ENCODE assay signal across 8 mouse cellular contexts in the genomic region with DNA sequence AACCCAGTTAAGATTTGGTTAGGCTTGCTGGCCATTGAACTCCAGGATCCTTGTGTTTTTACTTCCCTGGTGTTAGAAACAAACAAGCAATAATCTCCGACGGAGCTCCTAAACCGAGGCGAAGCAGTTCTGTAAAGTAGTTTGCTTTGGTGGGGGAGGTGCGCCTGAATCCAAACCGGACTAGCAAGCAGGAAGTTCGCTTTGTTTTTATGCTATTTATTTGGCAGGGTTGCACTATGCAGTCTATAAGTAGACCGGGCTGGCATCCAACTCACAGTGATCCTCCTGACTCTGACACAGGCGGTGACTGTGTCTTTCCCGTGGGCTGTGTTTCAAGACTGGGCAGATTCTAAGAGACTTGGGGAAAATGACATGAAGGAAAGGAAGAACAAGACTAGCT. TPM values are rescaled to one million over a fixed set of nuclear protein-coding genes. Genes with fewer than 3 reads are reported as not detected.
DNase-seq lines count a peak whose midpoint lies in the region; ATAC-seq and TF ChIP-seq lines count a peak whose summit lies in the region.

No protein-coding gene starts in this region.

- peak in 1 of 2 experiments; percentile 13 for DNase-seq in spleen, adult 2 months (ENCODE audit: low read depth in 1 of 2, low spot score in 2 of 2)
- DNase-seq in spleen, adult 12 weeks (ENCODE audit: low spot score), result no peak
- DNase-seq in heart, postnatal 25 days (ENCODE audit: low spot score), result peak; percentile 5
- peak; percentile 78 for DNase-seq in layer of hippocampus, adult 9-11 months
- peak; percentile 48 for DNase-seq in right cerebral cortex, postnatal 4 days
- DNase-seq in T-cell, adult 2 months (ENCODE audit: low spot score), result no peak

- no peaks in the 10 kb centered on the region for H3K9me3 ChIP-seq in embryonic facial prominence, embryonic 15.5 days (replicated peaks)
- H3K9me3 ChIP-seq in lung, embryonic 15.5 days, result no peaks in the 10 kb centered on the region

- H3K36me3 ChIP-seq in spleen, adult 2 months (ENCODE audit: control insufficient read depth, insufficient read depth, low read length), result no peaks in the 10 kb centered on the region
- H3K36me3 ChIP-seq in embryonic facial prominence, embryonic 15.5 days, result no peaks in the 10 kb centered on the region; the same call in 1 of the 2 replicates
- no peaks in the 10 kb centered on the region; the same call in 1 of the 2 replicates for H3K36me3 ChIP-seq in lung, embryonic 15.5 days

- H3K4me2 ChIP-seq in embryonic facial prominence, embryonic 15.5 days (replicated peaks), result peak overlapping the region; percentile 22
- H3K4me2 ChIP-seq in lung, embryonic 15.5 days, result peak overlapping the region; percentile 46

- WGBS in spleen, adult 2 months, result 24% methylated on average over 10 of the region's 10 CpGs
- WGBS in embryonic facial prominence, embryonic 15.5 days, result 7% methylated on average over 10 of the region's 10 CpGs
- 3% methylated on average over 10 of the region's 10 CpGs for WGBS in lung, embryonic 15.5 days

- peak overlapping the region; percentile 7 for H3K27ac ChIP-seq in spleen, adult 2 months (ENCODE audit: insufficient read depth, low read length)
- H3K27ac ChIP-seq in embryonic facial prominence, embryonic 15.5 days (replicated peaks), result peak overlapping the region; percentile 90
- H3K27ac ChIP-seq in lung, embryonic 15.5 days, result peak overlapping the region; percentile 92

- H3K27me3 ChIP-seq in spleen, adult 2 months (ENCODE audit: control insufficient read depth, insufficient read depth, low read length), result no peaks in the 10 kb centered on the region
- no peaks in the 10 kb centered on the region for H3K27me3 ChIP-seq in embryonic facial prominence, embryonic 15.5 days
- H3K27me3 ChIP-seq in lung, embryonic 15.5 days, result no peaks in the 10 kb centered on the region

- ATAC-seq in embryonic facial prominence, embryonic 15.5 days (ENCODE audit: insufficient number of reproducible peaks, low FRiP score, low TSS enrichment, low read depth), result no peak
- ATAC-seq in lung, embryonic 15.5 days (ENCODE audit: borderline replicate concordance, extremely low read depth, low FRiP score, low TSS enrichment), result peak; percentile 40; the same call in 1 of the 2 replicates

- intact Hi-C loops in heart, postnatal 25 days (cut with DNase I), result loop anchor here (5.0 kb wide), 1 partner anchor 91 kb away; the partner anchor contains the start of gene Supt16

- H3K4me3 ChIP-seq in spleen, adult 2 months (ENCODE audit: extremely low read depth, insufficient read depth, insufficient read length), result no peak overlapping the region
- H3K4me3 ChIP-seq in embryonic facial prominence, embryonic 15.5 days (replicated peaks), result no peak overlapping the region
- peak overlapping the region; percentile 4; the same call in 1 of the 2 replicates for H3K4me3 ChIP-seq in lung, embryonic 15.5 days

- no peaks in the 10 kb centered on the region for H3K4me1 ChIP-seq in spleen, adult 2 months (ENCODE audit: control insufficient read depth, insufficient read depth, insufficient read length)
- H3K4me1 ChIP-seq in embryonic facial prominence, embryonic 15.5 days, result peaks cover 27% of the 10 kb centered on the region
- H3K4me1 ChIP-seq in lung, embryonic 15.5 days, result peaks cover 31% of the 10 kb centered on the region

- no peak for TF ChIP-seq CTCF in spleen, adult 2 months (IDR thresholded peaks at IDR 0.05; ENCODE audit: extremely low read depth, insufficient read depth, insufficient read length, insufficient replicate concordance)

- TF ChIP-seq POLR2A in spleen, adult 2 months (IDR thresholded peaks at IDR 0.05; ENCODE audit: low read depth, low read length), result no peak

- peak overlapping the region; percentile 27; the same call in 1 of the 2 replicates for H3K9ac ChIP-seq in embryonic facial prominence, embryonic 15.5 days
- 0 out of 2 replicates have a peak overlapping the region, but pooled peaks have one; percentile 13 for H3K9ac ChIP-seq in lung, embryonic 15.5 days

RNA-seq across cellular contexts. Expression of gene Hnrnpc, which starts 2.9 kb away (rescaled TPM):
- 47.8 and 57.3 TPM in 2 replicates for polyA plus RNA-seq in spleen, adult 2 months (2012; rRNA removed)
- polyA plus RNA-seq in embryonic facial prominence, embryonic 15.5 days (2015; fragmentation: Nextera tagmentation; extraction: Ambion mirVana), result 549 and 552 TPM in 2 replicates
- 100 to 1,000 TPM; 132 to 147 TPM for total RNA-seq in heart, postnatal 25 days (2021)
- 645 and 674 TPM in 2 replicates for polyA plus RNA-seq in lung, embryonic 15.5 days (2015; fragmentation: Nextera tagmentation; extraction: Ambion mirVana)

RNA-seq across cellular contexts. Expression of gene Rpgrip1, which starts 3.8 kb away (rescaled TPM):
- 12.8 and 14.7 TPM in 2 replicates for polyA plus RNA-seq in spleen, adult 2 months (2012; rRNA removed)
- polyA plus RNA-seq in embryonic facial prominence, embryonic 15.5 days (2015; fragmentation: Nextera tagmentation; extraction: Ambion mirVana), result 57.0 and 59.8 TPM in 2 replicates
- not detected for total RNA-seq in heart, postnatal 25 days (2021)
- polyA plus RNA-seq in lung, embryonic 15.5 days (2015; fragmentation: Nextera tagmentation; extraction: Ambion mirVana), result 61.8 and 72.8 TPM in 2 replicates

Comparison
In these comparisons a context has a peak if more than half of its experiments do, and no peak if none do; other contexts are left out.
1. DNase-seq: peak in heart, postnatal 25 days (single experiment), layer of hippocampus, adult 9-11 months (single experiment) and right cerebral cortex, postnatal 4 days (single experiment); none in spleen, adult 12 weeks (single experiment) and T-cell, adult 2 months (single experiment).
2. H3K27ac ChIP-seq: peak in every context shown above with its lines; median percentile 92 in lung, embryonic 15.5 days; 90 in embryonic facial prominence, embryonic 15.5 days; 7 in spleen, adult 2 months.